Mouse (Mus musculus) bone marrow macrophage, adult 2 months (primary cell): Measurements from ENCODE around the gene Nnat.

Source experiments
- CTCF ChIP-seq: IDR thresholded peaks from 2 replicates; pipeline ENCODE4 v1.5.1; 2012; ENCODE audit warnings: low read depth, mild to moderate bottlenecking, low read length, moderate library complexity
- POLR2A ChIP-seq: IDR thresholded peaks from 2 replicates; pipeline ENCODE4 v1.6.1; 2012; ENCODE audit warnings: mild to moderate bottlenecking, low read depth, low read length, borderline replicate concordance

DNA sequence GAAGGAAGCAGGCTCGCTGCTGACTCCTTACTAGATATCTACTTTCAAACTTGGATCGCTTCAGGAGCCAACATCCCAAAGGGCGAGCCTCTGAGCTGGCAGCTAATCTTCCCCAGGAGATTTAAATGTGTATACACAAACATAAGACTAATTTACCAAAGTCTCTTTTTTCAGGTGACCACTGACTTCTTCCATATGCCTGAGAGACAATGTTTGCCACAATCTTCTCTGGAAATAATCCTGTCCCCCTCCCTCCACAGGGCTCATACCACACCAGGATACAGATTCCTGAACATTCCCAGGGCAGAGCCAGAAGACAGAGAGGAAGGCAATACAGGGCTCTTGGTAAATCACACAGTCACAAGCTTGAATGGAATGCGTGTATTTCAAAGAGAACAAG lies 4.8 kb downstream of the Nnat start:
- TF ChIP-seq POLR2A, result no peak
- TF ChIP-seq CTCF, result no peak
